Mouse (Mus musculus) sigmoid colon, adult 10 weeks (tissue): ENCODE results near the gene Amigo1. TPM values are rescaled to one million over a fixed set of nuclear protein-coding genes. Genes with fewer than 3 reads are reported as not detected.

Experiments
- polyA plus RNA-seq: library from polyadenylated mRNA; stranded (reverse); fragments of 350-450 nt; fragmentation: Illumina TruSeq; extraction: RNeasy Lipid Tissue Mini Kit (QIAGEN cat#74804); gene quantifications from one replicate; pipeline ENCODE4 v1.2.3, GENCODE M21; 2014; ENCODE audit warnings: low read depth, low replicate concordance

The Amigo1 gene
- 7.9 TPM for polyA plus RNA-seq

DNA sequence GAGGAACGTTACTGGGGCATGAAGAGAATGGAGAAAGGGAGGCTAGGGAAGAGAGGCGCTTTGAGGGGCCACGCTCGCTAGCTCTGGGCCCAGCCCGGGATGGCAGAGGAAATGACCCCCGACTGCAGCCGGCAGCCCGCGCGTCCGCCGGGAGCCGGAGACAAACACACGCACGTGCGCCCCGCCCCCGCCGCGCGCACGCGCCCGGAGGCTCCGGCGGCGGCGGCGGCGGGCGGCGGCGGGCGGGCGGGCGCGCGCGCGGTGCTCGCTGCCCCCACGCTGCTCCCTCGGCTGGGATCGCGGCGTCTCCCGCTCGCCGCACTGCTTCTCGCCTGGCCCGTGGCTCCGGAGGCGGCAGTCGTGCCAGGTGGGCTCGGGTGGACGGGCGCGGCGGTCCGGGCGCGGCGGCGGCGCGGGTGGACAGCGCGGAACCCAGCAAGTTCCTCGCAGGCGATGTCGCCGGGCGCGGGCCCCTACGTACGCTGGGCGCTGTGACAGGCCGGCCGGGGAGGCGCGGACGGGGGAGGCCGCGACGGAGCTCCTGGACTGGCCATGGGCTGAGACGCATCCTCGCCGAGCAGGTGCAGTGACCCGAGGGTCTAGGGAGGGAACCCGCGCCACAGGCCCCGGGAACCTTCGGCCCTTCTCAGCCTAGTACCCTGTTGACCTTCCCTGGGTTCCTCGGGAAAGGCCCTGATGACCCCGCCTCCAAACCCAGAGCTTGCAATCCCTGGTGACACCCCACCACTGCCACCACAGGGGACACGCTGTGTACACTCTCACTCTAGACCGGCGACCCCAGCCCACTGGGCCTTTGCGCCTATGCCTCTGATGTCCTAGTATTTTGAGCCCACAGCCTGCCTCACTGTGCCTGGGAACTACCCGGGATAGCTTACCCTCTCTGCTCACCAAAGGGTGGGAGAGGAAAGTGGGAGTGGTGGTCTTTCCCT is at the start of gene Amigo1:
Gene Amigo1 (plus strand): TSS at position 238 of the 950 bp plus-strand sequence.

DNA sequence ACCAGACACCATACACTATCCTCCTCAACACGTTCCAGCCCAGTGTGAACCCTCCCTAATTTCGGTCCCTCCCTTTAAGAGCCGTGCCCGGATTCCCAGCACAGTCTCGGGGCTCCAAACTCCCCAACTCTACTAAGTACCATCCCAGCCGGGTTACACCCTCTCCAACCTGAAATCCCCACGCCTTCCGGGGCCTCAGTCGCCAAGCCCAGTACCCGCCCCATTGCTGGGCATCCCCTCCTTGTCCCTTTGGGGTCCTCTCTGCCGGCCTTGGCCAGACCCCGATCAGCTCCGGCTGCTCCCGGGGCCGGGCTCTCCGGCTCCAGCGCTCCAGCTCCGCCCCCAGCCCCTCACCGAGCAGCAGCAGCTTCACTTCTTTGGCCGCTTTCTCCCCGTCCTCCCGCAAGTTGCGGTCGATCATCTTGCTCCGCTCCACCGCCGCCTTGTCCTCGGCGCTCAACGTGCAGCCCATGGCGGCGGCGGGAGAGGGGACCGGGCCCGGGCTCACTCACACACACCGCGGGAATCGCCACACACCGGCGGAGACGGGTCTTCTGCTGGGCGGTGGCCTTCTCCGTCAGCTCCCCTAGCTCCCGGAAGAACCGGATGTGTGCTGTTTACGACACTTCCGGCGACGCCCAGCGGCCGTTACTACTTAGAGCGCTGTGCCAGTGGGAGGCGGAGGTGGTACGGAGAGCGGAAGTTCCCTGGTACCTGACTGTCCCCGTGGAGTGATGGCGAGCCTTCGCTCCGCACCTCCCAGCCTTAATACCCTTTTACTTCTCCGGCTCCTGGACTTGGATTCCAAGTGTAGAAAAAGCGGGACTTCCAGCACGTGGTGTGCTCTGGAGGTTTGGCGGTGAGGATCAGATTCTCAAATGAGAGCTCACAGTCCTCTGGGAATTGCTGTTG is 40.3 kb upstream of the Amigo1 start, which contains the start of gene Gnai3:
Gene Gnai3 (minus strand): TSS at position 613 of the 912 bp plus-strand sequence.

DNA sequence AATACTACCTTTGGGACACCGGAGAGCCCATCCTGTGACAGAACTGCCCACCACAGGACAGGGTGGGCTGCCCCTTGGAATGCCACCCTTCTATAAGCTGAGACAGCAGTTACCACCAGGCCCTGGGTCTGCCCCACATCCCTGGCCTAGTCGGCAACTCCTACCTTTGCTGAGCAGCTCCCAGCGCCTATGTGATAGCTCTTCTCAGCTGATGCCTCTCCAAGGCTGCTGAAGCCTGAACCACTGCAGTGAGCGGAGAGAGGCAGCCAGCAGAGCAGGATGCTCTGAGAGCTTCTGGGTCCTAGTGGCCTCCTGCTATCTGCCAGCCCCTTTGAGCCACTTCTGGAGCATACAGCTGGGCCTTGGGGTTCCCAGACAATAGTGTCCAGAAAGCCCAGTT is 31.5 kb upstream of the Amigo1 start, which contains the start of gene Gpr61:
Gene Gpr61 (minus strand): TSS at position 227 of the 400 bp plus-strand sequence.

DNA sequence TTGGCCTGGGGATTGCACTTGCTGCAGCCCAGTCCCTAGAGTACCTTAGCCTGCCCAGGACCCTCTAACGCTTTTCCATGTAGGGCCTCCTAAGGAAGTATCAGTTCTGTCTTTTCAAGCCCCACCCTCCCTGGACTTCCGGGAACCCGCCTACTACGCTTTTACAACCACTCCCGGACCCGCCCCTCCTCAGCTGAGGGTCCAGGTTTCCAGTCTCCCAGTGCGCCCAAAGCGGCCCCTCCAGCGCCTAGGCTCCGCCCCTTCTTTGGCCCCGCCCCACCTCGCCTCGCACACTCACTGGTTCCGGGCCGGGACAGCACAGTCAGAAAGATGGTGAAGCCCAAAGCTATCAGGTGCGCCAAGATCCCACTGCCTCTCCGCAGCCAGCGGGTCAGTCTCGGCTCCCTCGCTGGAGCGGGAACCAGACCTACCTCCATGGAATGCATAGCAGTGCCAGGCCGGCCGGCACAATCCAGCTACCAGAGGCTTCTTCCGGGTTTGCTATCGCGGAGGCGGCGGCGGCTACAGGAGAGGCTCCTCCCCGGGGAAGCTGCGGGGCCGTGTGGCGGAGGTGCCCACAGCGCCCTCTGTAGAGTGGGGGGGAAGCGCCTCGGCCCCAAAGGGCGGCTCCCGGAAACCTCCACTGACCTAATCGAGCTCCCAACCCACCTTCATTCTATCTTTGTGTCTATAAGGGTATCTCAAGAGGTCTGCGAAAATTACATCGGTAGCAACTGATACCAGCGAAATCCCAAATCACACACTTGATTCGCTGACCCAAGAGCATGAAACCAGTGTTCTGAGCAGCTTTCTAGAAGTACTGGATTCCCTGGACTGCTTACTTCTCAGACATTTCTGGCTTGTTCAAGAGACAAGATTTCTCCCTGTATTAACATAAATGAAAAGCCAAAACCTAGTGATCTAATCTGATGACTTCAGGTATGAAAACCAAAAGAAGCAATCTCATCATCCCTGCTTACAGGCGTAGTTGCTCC is 14.5 kb downstream of the Amigo1 start, which contains the start of gene Cyb561d1:
Gene Cyb561d1 (minus strand): TSS at position 884 of the 995 bp plus-strand sequence.

DNA sequence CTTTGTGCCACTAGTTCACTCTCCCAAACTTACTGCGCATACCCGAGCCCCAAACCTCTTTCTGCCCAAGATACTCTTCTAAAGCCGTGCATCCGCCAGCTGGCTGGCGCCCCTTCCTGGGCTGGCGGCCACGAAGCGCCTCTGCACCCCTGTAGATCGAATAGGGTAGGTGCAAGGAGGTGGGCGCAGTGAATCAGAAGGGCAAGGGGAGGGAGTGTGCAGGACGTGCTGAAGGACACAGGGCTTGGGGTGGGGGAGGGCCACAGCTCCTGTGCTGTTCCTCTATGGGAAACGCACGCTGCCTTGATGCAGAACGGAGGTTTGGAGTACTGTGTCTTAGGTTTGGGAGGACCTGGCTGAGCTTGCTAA is 24.6 kb downstream of the Amigo1 start, which contains the start of gene Atxn7l2:
Gene Atxn7l2 (minus strand): TSS at position 164 of the 369 bp plus-strand sequence.

DNA sequence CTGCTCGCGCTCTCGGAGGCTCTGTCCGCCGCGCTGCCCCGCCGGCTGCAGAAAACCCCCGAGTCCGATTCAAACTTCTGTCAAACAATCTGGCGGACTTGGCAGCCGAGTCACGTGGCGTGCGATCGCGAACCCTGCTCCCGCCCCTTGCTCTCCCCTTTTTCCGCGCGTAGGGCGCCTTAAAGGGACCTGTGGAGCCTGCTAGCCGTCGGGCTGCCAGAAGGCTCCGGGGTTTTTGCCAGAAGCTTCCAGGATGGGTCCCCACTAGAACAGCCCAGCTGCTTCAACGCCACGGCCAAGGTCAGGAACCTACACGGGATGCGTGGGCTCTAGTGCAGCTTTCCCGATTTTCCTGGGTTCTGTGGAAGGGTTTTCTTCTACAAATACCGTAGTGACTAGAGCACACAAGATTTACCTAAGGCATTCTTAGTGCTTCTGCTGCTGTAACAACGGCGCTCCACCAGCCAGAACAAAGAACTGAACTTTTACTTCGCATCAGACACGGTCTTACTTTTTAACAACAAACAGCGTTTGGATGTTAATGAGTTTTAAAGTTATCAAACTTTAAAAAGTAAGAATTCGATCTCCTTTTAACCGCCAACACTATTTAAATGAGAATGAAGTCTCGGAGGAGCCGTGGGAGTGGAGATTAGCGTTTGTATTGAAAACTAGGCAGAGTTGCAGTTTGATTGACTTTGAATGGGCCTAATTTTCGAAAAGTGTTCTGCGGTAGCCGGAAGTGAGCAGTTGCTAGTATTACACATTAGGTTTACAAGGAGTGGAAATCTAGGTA is 40.6 kb downstream of the Amigo1 start, which contains the start of gene Sypl2:
Gene Sypl2 (minus strand): TSS at position 91 of the 793 bp plus-strand sequence.

Other genes starting within 250 kb of the Amigo1 start
- 10.1 TPM for gene Gstm6, start 242.6 kb upstream of the Amigo1 start, polyA plus RNA-seq
- gene Gstm3, start 217.1 kb upstream of the Amigo1 start, polyA plus RNA-seq, result 11.6 TPM
- gene Gstm2, start 199.9 kb upstream of the Amigo1 start, polyA plus RNA-seq, result 67.8 TPM
- gene Gstm1, start 168.4 kb upstream of the Amigo1 start, polyA plus RNA-seq, result 29.8 TPM
- gene Gstm4, start 141.4 kb upstream of the Amigo1 start, polyA plus RNA-seq, result 2.9 TPM
- 7.4 TPM for gene Ampd2, start 99.7 kb upstream of the Amigo1 start, polyA plus RNA-seq
- gene Gnat2, start 93.5 kb upstream of the Amigo1 start, polyA plus RNA-seq, result 0.88 TPM
- 306 TPM for gene Gnai3, start 40.2 kb upstream of the Amigo1 start, polyA plus RNA-seq
- 0.16 TPM for gene Gpr61, start 31.5 kb upstream of the Amigo1 start, polyA plus RNA-seq
- gene Cyb561d1, start 14.9 kb downstream of the Amigo1 start, polyA plus RNA-seq, result 12.4 TPM
- gene Atxn7l2, start 24.6 kb downstream of the Amigo1 start, polyA plus RNA-seq, result 0.91 TPM
- gene Sypl2, start 40.3 kb downstream of the Amigo1 start, polyA plus RNA-seq, result 0.19 TPM
- gene Psma5, start 70.6 kb downstream of the Amigo1 start, polyA plus RNA-seq, result 94.0 TPM
- gene Sort1, start 97.7 kb downstream of the Amigo1 start, polyA plus RNA-seq, result 149 TPM
- gene Mybphl, start 178.6 kb downstream of the Amigo1 start, polyA plus RNA-seq, result not detected
- 0.91 TPM for gene Psrc1, start 197.5 kb downstream of the Amigo1 start, polyA plus RNA-seq
- 0.32 TPM for gene Celsr2, start 229.2 kb downstream of the Amigo1 start, polyA plus RNA-seq